Mouse (Mus musculus): ENCODE data around the gene Arhgap10.
A peak's percentile ranks its signal among the peaks of the same experiment; 100 is the strongest.

The Arhgap10 gene

DNA sequence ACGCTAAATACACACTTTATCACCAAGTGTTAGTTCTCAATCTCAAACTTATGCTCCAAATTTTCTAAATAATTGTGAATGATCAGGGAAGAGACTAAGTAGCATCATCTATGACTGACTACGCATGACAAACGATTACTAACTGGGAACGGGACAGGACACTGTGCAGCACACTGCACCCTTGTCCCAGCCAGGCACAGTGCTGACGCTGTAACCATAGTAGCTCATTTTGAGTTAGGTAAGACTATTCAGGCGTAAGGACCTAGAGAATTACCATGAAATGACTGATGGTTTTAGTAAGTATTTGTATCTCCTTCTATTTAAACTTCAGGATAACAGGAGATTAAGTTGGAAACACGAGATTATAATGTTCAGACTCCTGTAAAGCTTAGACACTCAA is 33.5 kb downstream of the Arhgap10 start:
- DNase-seq: no peak

DNA sequence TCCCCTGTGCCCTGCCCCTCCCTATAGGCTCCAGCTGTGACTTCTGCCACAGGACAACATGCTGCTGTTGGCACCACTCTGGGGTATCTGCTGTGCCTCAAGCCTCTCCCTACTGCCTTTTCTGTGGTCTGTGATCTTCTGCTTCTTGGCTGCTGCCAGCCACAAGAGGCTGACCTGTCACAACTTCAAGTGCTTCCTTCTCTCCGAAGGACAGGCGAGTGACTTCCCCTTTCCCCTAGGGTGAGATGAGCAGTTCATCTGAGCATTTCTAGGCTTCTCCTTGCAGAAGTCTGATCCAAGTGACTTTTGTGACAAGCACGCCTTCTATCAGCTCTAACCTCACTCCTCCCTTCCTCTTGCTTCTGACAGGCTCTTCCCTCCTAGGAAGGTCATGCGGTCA is 34.1 kb downstream of the Arhgap10 start:
- DNase-seq: peak; percentile 22

DNA sequence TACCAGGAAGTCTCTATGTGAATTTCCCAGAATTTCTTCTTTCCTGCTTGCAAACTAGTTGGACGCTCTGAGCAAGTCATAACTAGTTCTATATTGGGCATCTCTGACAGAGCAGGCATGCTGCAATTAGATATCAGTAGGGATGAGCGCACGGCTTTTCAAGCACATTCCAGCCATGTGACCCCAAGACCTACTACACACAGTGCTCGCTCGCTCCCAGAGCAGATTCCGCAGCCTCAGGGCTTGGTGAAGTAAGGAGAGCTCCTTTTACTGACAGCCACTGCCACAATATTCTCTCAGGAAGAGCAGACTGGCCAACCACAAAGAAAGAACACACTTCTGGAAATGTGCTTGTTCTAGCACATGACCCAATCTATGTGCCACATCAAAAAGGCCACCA is 36.0 kb downstream of the Arhgap10 start:
- DNase-seq: no peak

DNA sequence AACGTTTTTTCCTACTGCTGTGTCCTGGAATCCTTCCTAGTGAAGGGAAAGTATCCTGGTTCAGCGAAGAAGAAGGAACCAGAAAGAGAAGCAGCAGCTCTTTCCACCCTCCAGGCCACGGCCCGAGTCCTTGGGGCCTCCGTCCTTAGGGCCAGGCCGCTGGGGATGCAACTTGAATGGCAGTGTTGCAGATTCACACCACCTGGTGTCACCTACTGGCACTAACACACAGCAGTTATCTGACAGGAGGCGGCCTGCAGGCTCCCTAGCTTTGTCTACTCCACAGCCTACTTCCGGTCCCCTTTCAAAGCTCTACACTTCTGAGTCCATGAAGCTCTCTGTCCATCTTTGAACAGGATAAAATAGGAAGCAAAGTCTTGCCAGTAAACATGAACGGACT is 37.8 kb downstream of the Arhgap10 start:
- no peak for DNase-seq

DNA sequence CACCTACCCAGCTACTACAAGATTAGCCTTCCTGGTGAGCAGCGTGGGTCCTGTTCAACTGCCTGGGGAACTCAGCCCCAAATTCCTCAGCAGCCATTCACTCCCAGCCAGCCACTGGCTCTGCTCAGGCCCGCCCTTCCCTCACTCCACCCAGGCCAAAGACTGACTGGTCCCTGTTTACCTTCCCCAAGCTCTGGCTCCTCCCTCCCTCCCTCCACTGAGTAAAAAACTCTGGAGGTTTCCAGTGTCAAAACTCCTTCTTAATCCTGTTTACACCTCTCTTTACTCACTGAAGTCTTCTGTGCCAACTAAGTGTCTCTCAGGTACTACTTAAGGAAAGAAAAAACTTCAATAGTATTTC is 38.9 kb downstream of the Arhgap10 start:
- peak; percentile 71 for DNase-seq

DNA sequence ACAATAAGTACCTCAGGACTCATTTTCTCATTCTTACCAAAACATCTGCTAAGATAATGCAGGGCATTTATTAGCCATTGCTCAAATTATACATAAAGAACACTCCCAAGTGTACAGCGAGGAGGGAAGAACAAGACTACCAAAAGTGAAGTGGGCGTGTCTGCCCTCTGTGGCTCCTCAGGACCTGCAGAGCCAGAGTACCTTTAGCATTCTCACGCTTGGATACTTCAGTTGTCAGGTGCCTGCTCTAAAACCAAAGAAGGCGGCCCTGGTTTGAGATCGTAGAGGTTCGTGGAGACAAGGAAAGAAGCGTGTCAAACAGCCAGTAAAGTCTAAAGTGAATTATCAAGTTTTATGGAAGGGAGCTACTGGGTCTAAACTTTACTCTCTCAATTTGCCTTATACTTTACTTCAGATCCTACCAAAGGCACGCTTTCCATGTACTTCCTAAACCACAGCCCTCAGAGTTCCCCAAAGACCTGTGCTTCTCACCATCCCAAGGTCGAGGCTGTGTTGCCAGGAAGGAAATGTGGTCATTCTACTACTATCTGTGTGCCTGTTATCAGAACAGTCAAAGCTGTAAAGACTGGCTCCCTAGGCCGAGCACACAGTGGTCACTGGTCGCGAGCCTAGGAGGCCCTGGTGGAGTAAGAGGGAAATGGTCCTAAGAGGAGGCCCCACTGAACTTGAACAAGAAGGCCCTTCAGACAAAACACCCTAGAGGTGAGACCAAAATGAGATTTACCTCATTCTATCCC is 39.4 kb downstream of the Arhgap10 start:
- no peak for DNase-seq

DNA sequence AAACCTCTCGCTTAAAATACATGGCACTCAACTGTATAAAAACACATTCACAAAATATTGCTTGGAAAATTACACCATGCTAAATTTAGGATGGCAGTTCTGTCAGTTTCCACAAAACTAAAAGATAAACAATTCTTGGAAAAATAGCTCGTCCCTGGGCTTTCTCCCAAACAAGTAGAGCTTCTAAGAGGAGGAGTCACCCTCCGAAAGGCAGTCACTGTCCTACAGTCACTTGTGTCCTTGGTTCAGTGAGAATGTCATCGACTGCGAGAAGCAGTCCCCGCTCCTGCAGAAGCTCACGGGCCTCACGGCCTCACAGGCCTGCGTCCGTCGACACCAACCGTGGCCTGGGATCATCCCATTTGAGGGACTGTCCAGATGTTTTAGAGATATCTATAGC is 40.1 kb downstream of the Arhgap10 start:
- no peak for DNase-seq

DNA sequence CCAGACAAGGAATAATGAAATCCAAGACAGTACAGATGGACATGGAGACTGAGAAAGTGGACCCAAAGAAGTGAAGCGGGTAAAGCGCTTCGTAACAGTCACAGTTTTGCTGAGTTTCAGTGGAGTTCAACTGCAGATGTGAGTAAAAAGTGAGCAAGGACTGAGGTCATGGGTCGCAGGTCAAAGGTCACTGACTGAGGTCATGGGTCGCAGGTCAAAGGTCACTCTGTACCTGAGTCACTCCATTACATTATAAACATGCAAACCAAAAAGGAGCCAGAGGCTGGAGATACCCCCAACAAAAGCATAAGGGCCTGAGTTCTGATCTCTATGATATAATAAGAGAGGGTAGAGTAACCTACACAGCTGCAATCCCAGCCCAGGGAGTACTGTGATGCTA is 43.1 kb downstream of the Arhgap10 start:
- no peak for DNase-seq

DNA sequence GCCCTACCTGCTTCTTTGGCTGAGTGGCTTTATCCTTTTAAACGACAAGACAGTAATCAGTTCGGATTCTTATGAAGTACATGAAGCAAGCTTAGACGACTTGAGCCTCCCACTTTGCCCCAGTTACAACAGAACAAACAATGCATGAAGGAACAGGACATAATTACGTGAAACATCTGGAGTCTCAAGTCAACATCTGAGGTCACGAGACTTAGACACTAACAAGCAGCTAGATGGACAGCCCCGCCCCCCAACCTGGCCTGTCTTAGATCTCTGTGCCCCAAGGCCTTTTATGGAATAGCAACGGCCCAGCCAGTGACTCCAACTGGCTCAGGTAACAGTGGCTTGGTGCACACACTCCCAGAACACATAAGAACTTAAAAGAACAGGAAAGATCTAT is 44.0 kb downstream of the Arhgap10 start:
- no peak for DNase-seq

DNA sequence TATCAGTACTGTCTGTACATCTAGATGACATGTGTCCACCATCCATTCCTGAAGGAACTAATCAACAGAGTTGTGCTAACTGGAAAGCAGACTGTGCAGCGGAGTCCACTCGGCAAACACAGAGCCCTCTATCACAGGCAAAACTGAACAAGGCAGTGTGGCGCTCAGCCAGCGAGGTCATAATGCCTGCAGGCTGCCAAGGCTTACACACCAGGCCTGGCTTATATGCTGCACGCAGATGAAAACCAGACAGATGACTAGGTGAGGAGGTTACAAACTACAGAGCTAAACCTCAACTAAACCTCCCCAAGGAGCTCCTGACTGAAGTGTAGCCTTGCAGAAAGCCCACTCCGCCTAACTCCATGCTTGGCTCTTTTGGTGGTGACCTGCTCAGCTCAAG is 44.4 kb downstream of the Arhgap10 start:
- peak; percentile 21 for DNase-seq

DNA sequence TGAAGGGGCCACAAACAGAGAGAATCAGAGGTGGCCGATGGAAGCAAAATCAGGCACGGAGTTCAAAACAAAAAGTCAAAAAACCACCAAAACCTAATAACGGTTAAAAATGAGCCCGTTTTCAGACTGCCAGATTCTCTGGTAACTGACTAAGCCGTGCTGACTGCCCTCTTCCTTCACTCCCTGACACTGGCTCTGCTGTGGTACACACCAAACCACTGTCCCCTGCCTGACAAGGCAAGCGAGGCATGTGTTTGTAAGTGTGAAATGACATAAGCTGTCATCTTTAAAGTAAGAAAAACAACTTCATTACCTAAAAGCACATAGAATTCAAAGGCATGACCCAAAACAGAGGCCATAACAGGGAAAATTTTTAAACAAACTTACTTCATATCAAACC is 56.4 kb downstream of the Arhgap10 start:
- no peak for DNase-seq

DNA sequence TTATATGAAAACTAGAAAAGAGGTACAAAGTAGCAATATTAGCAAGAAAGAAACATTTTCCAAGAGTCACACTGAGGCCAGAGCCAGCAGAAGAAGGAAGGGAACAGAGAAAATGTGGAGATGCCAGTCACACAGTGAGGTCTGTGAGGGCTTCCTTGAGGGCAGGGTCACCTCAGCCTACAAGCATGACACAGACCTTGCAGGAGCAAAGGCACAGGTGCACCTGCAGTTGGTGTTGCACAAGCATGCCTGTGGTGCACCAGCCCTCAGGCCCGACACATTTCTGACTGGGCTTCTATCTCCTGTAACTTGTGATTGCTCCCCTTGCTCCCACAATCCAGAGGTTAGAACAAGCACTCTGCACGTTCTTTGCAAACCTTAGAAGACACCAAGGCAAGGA is 57.4 kb downstream of the Arhgap10 start:
- DNase-seq: no peak

DNA sequence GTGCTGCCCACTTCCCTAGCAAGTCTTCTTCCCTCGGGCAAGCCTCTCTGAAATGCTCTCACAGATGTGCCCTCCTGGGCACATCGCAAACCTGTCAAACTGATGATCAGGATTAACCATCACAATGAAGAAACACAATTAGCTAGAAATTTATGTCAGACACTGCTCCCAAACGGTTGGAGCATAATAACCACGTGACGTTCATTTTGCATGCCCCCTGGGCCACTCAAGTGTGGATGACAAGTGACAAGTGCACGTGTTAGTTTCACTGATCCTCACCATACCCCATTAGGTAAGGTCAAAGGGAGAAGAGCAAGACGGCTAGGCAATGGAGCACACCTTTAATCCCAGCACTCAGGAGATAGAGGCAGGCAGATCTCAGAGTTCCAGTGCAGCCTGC is 58.1 kb downstream of the Arhgap10 start:
- no peak for DNase-seq

DNA sequence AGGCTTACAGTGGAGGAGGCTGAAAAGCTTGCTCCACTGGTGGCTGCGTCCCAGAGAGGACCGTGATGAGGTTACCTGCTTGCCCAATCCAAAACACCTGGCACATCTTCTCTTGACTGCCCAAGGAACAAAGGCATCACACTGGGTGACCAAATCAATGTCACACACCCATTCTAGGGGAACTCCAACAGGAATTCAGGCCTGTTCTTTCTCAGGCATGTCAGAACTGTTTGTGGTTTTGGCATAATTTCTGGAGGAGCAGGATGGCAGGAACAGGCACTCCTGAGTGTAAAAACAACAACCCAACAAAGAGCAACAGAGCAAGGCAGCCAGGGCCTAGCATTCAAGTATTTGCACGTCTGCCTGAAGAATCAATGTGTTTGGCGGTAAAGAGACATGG is 59.2 kb downstream of the Arhgap10 start:
- DNase-seq: no peak

DNA sequence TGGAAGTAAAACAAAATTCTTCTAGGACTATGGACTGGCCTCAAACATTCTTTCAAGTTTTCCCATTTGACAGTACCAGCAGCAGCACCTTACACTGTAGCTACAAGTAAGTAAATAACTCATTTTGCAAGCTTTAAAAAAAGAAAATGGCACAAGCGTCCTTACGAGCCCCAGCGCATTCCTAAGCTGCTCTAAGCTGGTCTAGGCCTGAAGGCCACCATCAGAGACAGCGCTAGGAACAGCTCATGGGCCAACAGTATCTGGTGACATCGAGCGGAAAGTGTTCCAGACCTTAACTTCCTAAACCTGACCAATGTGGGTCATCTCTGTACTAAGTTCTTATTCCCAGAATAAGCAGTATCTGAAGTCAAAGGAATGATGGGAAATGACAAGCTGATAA is 61.5 kb downstream of the Arhgap10 start:
- no peak for DNase-seq

DNA sequence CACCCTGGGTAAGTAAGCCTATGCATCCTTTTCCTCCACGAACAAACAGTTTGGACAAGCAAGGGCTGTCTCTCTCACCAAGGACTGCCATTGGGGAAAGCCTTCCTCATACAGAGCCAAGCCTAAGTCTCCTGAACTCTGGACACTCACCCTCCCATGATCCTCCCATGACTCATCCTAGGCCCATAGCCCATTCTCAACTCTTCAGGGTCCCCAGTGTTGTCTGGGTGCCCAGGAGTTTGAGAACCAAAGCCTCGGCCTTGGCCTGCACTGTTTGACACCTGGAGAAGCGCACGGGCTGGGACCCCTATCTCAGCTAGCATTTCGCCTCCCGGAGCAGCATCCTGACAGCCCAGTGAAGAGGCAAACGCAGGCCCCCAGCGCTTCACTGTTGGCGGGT is 63.9 kb downstream of the Arhgap10 start:
- no peak for DNase-seq

DNA sequence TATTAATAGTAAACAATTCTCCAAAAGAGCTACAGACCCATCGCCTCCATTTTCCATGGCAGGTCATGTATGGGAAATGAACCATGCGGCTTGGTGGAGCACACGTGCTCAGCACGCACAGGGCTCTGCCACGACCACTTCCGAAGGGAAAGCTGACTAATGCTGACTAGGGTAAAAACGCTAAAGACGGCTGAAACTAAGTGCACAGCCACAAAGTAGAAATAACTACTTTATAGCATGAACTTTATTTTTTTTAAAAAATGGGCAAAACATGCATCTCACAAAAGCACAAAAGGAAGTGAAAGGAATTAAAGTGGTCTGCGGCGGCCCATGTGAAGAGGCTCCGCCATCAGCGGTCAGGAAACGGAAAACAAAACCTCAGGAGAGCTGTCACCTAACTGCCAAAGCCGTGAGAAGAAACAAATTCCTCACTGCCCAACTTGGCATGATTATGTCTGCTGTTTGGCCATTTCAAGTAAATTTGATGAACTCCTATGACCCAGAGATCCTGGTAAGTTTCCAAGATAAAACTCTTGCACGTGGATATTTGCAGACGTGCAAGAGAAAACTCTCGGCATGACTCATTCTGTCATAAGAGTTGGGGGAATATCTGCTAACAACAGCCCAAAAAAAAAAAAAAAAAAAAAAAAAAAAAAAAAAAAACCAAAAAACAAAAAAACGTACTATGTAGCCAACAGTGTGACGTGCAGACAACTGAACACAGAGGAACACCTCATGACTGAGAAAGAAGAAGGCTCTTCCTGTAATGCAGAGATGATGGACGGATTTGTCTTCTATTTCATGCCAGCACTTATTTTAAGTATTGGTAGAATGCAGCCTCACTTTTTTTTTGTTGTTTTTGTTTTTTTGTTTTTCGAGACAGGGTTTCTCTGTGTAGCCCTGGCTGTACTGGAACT is 66.0 kb downstream of the Arhgap10 start:
- DNase-seq: no peak

DNA sequence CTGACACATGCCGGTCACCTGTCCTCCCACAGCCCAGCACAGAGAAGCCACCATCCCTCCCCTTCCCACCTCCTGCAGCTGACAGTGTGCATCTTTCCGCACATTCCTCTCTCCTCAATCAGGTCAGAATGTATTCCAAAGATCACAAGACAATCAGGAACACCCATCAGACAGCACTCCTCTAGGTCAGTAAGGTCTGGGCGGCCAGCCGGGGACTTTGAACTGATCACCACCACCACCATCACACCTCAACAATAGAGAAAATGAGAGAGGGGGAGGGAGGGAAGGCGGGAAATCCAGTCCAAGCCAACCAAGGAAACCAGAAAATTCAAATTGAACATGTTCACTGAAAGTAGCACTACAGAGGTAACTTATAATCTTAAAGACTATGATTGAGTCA is 66.7 kb downstream of the Arhgap10 start:
- DNase-seq: no peak

DNA sequence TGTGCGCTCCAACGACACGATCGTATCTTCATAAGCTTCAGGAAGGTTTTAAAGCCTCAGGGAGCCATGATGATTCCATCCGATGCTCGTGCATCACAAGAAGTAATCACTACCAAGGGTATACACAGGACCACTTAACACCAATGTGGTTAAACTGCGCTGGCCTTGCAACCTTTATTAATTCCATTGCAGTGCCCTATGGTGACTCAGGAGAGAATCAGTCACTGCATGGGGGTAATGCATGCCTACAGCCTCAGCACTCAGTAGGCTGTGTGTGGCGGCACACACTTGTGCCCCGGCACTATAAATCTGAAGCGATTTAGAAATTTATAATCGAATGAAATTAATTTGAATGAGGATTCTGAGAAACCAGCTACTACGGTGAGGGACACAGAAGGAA is 71.5 kb downstream of the Arhgap10 start:
- DNase-seq: no peak

DNA sequence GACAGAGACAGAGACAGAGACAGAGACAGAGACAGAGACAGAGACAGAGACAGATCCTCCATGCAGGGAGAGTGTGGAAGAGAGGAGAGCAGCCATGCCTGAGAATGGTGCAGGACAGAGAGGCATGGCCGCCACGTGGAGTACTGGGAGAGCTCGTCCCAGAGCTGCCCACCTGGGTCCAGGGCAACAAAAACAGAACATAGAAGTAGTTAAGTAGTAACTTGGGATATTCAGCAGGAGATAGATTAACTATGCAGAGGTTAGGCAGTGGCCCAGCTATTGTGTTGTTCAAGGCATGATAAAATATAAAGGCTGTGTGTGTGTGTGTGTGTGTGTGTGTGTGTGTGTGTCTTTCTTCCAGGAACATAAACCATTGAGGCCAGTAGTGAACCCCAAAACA is 72.1 kb downstream of the Arhgap10 start:
- DNase-seq: no peak

DNA sequence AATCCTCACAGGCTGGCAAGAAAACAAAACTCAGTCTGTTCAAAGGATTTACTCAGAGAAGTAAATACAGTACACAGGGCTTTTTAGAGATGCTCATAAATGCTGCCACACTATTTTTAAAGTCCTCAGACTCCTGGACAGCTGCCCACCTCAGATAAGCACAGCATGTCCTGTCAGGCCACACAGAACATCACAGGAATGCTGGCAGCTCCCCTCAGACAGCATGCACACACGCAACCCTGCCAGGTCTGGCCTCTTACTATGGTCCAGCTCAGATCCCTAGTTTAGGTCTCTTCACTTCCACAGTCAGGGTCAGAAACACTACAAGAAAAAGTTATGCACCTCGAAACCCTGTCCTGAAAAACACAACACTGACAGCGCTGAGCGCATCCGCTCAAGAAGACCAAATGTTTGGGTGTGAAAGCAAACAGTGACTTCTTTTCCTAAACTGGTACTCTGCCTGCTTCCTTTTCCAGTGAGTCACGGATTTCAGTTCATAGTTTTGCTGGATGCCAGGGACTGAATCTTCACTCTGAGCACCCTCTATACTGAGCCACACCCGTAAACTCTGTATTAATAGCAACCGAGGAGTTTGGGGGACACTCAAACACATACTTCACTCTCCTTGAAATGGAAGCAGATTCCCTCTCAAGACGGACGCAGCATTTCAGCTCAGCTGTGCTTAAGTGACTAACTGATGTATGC is 73.4 kb downstream of the Arhgap10 start:
- DNase-seq: no peak

DNA sequence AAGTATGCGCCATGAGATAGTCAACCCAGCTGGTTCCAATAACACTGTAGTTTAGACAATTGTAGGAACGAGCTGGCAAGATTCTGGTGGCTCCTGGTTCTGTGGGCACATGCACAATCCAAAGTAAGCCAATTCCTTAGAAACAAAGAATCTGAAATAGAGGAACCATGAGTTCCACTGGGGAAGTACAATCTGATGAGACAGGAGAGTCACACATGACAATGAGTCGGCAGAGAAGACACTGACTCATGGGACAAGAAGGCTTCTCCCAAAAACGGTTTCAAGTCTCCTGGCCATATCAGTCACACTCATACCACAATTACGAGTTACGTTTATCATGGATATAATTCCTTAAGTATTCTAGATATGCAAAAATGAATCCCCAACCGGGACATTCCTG is 75.3 kb downstream of the Arhgap10 start:
- DNase-seq: no peak

DNA sequence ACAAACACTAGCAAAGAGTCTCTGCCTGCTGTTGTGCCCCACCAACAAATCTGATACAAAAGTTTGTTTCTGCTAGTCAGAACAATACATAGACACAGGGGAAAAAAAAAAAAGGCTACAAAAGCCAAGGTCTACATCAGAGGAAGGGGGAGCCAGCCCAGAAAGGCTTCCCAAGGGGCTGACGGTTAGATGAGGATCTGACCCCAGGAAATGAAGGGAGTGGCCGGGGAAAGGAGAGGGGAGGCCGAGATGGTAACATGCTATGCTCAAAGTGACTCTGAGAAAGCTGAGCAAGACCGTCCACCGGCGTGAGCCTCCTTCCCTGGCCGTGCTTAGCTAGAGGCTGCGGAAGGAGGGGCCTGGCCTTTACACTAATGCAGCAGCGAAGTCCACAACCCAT is 76.8 kb downstream of the Arhgap10 start:
- no peak for DNase-seq

Data from liver (tissue).